Mouse (Mus musculus) kidney, postnatal 0 days (tissue): ENCODE results near the gene Gm27021. TPM values are rescaled to one million over a fixed set of nuclear protein-coding genes. Genes with fewer than 3 reads are reported as not detected.
A peak's percentile ranks its signal among the peaks of the same experiment; 100 is the strongest.

Experiments
- ATAC-seq: fragments of 200-750 bp; cut with Nextera tagmentation; replicated peaks from 2 replicates; pipeline ENCODE4 v1.8.0; 2017; ENCODE audit warnings: low read depth, moderate number of reproducible peaks, moderate TSS enrichment, moderate library complexity; ENCODE audit not compliant: low FRiP score
- DNase-seq: peaks from one replicate; pipeline ENCODE4 v3.0.0-alpha.2; 2016; ENCODE audit warnings: low spot score
- H3K27ac ChIP-seq: fragments of 300-500 bp; sonication (generic); 2 replicates; pipeline ENCODE4 v1.5.1; 2014; ENCODE audit warnings: mild to moderate bottlenecking
- H3K27me3 ChIP-seq: fragments of 300-500 bp; sonication (generic); 2 replicates; pipeline ENCODE4 v1.6.1; 2014; ENCODE audit warnings: low read length, mixed read lengths; ENCODE audit not compliant: insufficient read depth
- H3K36me3 ChIP-seq: fragments of 300-500 bp; sonication (generic); 2 replicates; pipeline ENCODE4 v1.6.1; 2014; ENCODE audit warnings: low read length, mixed read lengths; ENCODE audit not compliant: insufficient read depth
- H3K4me1 ChIP-seq: fragments of 300-500 bp; sonication (generic); replicated peaks from 2 replicates; pipeline ENCODE4 v1.6.1; 2014; ENCODE audit warnings: antibody characterized with exemption, low read length, mixed read lengths; ENCODE audit not compliant: insufficient read depth
- H3K4me2 ChIP-seq: fragments of 300-500 bp; sonication (generic); 2 replicates; pipeline ENCODE4 v1.6.1; 2014; ENCODE audit warnings: mild to moderate bottlenecking, low read length, moderate library complexity, mixed read lengths
- H3K4me3 ChIP-seq: fragments of 300-500 bp; sonication (generic); replicated peaks from 2 replicates; pipeline ENCODE4 v1.5.1; 2014; ENCODE audit warnings: low read depth, low read length
- H3K9ac ChIP-seq: fragments of 300-500 bp; sonication (generic); 2 replicates; pipeline ENCODE4 v1.6.1; 2014; ENCODE audit warnings: low read depth, low read length
- H3K9me3 ChIP-seq: fragments of 300-500 bp; sonication (generic); replicated peaks from 2 replicates; pipeline ENCODE4 v1.6.1; 2016; ENCODE audit warnings: low read length, inconsistent platforms, mixed read lengths
- CTCF ChIP-seq: IDR thresholded peaks from 2 replicates; pipeline ENCODE4 v1.5.1; 2016; ENCODE audit warnings: antibody characterized with exemption, low read depth, mild to moderate bottlenecking, moderate library complexity
- WGBS: fragments of 180-500 bp; shearing (Covaris S2); extraction: QIAGEN DNeasy Blood & Tissue Kit; methylation state at CpG from one replicate; pipeline ENCODE4 v1.1.7; 2014; 5-methylcytosine and 5-hydroxymethylcytosine counted together
- polyA plus RNA-seq: library from polyadenylated mRNA; unstranded; fragments of >200 nt; fragmentation: Nextera tagmentation; extraction: Ambion mirVana; gene quantifications from 2 replicates; pipeline ENCODE4 v1.2.1, GENCODE M21; 2015

The Gm27021 gene
- polyA plus RNA-seq, 1 experiment from 2014 or later: 3.2 TPM

GRCm38 (mm10) chr8:120626461-120626860, 41.4 kb downstream of the Gm27021 start:
- TF ChIP-seq CTCF: no peak
- H3K4me3 ChIP-seq: no peak overlapping the region
- no peaks in the 10 kb centered on the region for H3K27me3 ChIP-seq
- DNase-seq (no peak), ATAC-seq (no peak)
- H3K27ac ChIP-seq: no peak overlapping the region
- H3K4me2 ChIP-seq: no peak overlapping the region
- H3K9me3 ChIP-seq: no peaks in the 10 kb centered on the region
- WGBS: 73% methylated on average over 11 of the region's 11 CpGs
- H3K36me3 ChIP-seq: no peaks in the 10 kb centered on the region
- 0 out of 2 replicates have a peak, but pooled peaks cover 6% of the 10 kb centered on the region for H3K4me1 ChIP-seq
- no peak overlapping the region for H3K9ac ChIP-seq

GRCm38 (mm10) chr8:120623608-120624007, 44.3 kb downstream of the Gm27021 start:
- H3K9ac ChIP-seq: no peak overlapping the region
- TF ChIP-seq CTCF: no peak
- WGBS: 57% methylated on average over 2 of the region's 2 CpGs
- no peaks in the 10 kb centered on the region for H3K9me3 ChIP-seq
- DNase-seq: no peak
- H3K27me3 ChIP-seq: no peaks in the 10 kb centered on the region
- no peak overlapping the region for H3K4me3 ChIP-seq
- 0 out of 2 replicates have a peak, but pooled peaks cover 6% of the 10 kb centered on the region for H3K4me1 ChIP-seq
- H3K27ac ChIP-seq: no peak overlapping the region
- no peak for ATAC-seq
- no peak overlapping the region for H3K4me2 ChIP-seq
- H3K36me3 ChIP-seq: no peaks in the 10 kb centered on the region

GRCm38 (mm10) chr8:120622161-120622560, 45.7 kb downstream of the Gm27021 start:
- 0 out of 2 replicates have a peak, but pooled peaks cover 6% of the 10 kb centered on the region for H3K4me1 ChIP-seq
- H3K4me2 ChIP-seq: no peak overlapping the region
- TF ChIP-seq CTCF: no peak
- no peak overlapping the region for H3K4me3 ChIP-seq
- ATAC-seq (no peak), DNase-seq (no peak)
- H3K27me3 ChIP-seq: no peaks in the 10 kb centered on the region
- no peaks in the 10 kb centered on the region for H3K9me3 ChIP-seq
- no peaks in the 10 kb centered on the region for H3K36me3 ChIP-seq
- no peak overlapping the region for H3K9ac ChIP-seq
- H3K27ac ChIP-seq: no peak overlapping the region
- WGBS: 82% methylated on average over 14 of the region's 14 CpGs

GRCm38 (mm10) chr8:120620441-120620840, 47.4 kb downstream of the Gm27021 start:
- DNase-seq: no peak
- Histone ChIP-seq H3K9ac (no peak overlapping the region), H3K27ac (no peak overlapping the region), H3K27me3 (no peaks in the 10 kb centered on the region), H3K9me3 (no peaks in the 10 kb centered on the region), H3K4me2 (no peak overlapping the region), H3K36me3 (no peaks in the 10 kb centered on the region), H3K4me3 (no peak overlapping the region), H3K4me1 (0 out of 2 replicates have a peak, but pooled peaks cover 6% of the 10 kb centered on the region)
- WGBS: 49% methylated on average over 7 of the region's 7 CpGs
- TF ChIP-seq CTCF: no peak
- ATAC-seq: no peak

- Histone ChIP-seq H3K27ac (no peak overlapping the region), H3K4me2 (no peak overlapping the region), H3K9me3 (no peaks in the 10 kb centered on the region), H3K36me3 (no peaks in the 10 kb centered on the region), H3K4me1 (0 out of 2 replicates have a peak, but pooled peaks cover 5% of the 10 kb centered on the region), H3K27me3 (no peaks in the 10 kb centered on the region), H3K9ac (no peak overlapping the region), H3K4me3 (no peak overlapping the region)
- DNase-seq: no peak
- ATAC-seq: no peak
- 79% methylated on average over 11 of the region's 11 CpGs for WGBS
- TF ChIP-seq CTCF: no peak
These were observed 48.4 kb downstream of the Gm27021 start for GRCm38 (mm10) chr8:120619235-120620180.

- no peaks in the 10 kb centered on the region for H3K9me3 ChIP-seq
- H3K4me2 ChIP-seq: no peak overlapping the region
- no peaks in the 10 kb centered on the region for H3K27me3 ChIP-seq
- no peak overlapping the region for H3K27ac ChIP-seq
- no peak overlapping the region for H3K9ac ChIP-seq
- 2% methylated on average over 6 of the region's 6 CpGs for WGBS
- ATAC-seq: peak; percentile 33; the same call in 1 of the 2 replicates
- DNase-seq: peak; percentile 86
- no peak overlapping the region for H3K4me3 ChIP-seq
- peak; percentile 84 for TF ChIP-seq CTCF
- no peaks in the 10 kb centered on the region for H3K36me3 ChIP-seq
- H3K4me1 ChIP-seq: no peaks in the 10 kb centered on the region
These were observed 49.8 kb downstream of the Gm27021 start for GRCm38 (mm10) chr8:120618110-120618509.
